Mouse (Mus musculus) adrenal gland (tissue): ENCODE measurements around the gene BC028528.
"Not testable (repeated sequence)": the region's sequence is repeated elsewhere in the genome, so short reads cannot be mapped to it uniquely, and the experiment has no call there.

Experiments
- intact Hi-C: fragments of 180-260 bp; cut with DNase I; formaldehyde crosslinking; loops from one replicate; pipeline ENCODE4 v1.15.1; 2025

Gene BC028528

GRCm38 (mm10) chr3:95905940-95906492 is 14.2 kb upstream of the BC028528 start:
- intact Hi-C loops = loop anchor here (1.0 to 5.0 kb wide), 2 partner anchors 23 to 44 kb away; no protein-coding TSS in a partner anchor

GRCm38 (mm10) chr3:95905146-95905939 is 13.5 kb upstream of the BC028528 start:
- intact Hi-C loops = loop anchor here (5.0 kb wide), 1 partner anchor 43 kb away; no protein-coding TSS in a partner anchor

DNA sequence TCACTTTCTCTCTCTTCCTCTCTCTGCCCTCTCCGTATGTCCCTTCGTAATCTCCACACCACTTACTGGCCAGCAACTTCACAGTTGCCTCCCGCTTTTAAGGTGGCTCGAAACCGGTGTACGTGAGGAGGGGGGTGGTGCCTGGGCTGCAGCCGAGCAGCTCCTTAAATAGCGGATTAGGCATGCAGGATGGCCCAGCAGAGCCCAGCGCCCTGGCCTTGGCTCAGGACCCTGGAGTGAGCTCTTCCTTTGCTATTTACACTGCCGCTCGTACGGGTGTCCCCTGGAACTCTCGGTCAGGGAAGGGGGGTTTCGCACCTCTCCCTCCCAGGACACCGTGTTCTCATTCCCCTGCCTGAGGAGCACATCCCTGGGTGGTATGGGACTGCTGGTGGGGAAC is 12.8 kb upstream of the BC028528 start, which contains the start of gene Car14:
TSS of gene Car14 (minus strand) at position 124 of the 400 bp plus-strand sequence.
- intact Hi-C loops = no loop called here

DNA sequence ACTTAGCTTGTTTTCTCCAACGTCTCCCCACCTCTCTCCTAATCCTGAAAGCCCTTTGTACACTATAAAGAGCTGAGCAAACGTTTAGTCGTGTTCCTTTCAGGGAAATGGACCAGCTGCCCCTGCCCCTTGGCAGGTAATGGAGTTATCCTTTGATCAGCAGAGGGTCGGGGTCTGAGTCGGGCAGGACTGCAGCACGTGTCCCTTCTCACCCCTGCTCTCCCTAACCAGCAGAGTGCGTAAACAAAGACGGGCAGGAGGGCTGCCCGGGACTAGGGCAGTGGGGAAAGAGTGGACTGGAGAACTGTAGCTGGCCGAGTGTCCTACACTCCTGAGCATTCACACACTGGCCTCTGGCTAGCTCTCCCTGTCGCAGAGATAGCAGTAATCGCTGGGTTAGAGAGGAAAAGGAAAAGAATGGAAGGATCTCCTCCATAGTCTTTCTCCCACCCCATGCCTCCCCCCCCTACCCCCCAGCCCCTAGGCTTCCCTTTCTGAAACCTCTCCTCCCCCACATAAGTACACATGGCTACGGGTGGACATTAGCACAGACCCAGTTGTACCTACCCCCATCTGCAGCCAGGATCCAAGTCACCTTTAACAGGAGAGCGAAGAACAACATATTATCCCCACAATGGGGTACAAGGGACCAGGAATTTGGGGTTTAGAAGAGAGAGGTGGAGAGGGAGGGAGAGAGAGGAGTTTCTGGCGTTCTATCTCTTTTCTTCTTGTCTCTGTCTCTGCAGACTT is 12.1 kb upstream of the BC028528 start:
- intact Hi-C loops = no loop called here

DNA sequence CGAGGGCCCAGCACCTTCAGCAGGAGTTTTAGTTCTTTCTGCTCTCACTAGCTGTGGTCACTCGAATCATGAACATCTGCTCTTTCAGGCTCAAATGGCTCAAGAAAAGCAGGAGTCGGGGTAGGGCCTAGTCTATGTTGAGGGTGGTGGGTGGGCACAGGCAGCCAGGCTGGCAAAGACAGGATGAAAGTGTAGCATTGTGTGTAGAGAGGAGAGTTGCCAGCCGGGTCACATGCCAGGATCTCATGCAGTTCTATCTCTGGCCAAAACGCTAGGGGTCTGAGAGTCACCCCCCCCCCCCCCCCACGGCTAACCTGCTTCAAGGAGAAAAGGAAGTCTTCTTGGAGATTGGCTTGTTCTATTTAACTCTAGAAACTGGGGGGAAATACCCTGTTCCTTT is 10.8 kb upstream of the BC028528 start:
- intact Hi-C loops = no loop called here

GRCm38 (mm10) chr3:95902373-95902625 is 10.5 kb upstream of the BC028528 start:
- intact Hi-C loops = no loop called here

GRCm38 (mm10) chr3:95901616-95902372 is 10.0 kb upstream of the BC028528 start:
- intact Hi-C loops = no loop called here

DNA sequence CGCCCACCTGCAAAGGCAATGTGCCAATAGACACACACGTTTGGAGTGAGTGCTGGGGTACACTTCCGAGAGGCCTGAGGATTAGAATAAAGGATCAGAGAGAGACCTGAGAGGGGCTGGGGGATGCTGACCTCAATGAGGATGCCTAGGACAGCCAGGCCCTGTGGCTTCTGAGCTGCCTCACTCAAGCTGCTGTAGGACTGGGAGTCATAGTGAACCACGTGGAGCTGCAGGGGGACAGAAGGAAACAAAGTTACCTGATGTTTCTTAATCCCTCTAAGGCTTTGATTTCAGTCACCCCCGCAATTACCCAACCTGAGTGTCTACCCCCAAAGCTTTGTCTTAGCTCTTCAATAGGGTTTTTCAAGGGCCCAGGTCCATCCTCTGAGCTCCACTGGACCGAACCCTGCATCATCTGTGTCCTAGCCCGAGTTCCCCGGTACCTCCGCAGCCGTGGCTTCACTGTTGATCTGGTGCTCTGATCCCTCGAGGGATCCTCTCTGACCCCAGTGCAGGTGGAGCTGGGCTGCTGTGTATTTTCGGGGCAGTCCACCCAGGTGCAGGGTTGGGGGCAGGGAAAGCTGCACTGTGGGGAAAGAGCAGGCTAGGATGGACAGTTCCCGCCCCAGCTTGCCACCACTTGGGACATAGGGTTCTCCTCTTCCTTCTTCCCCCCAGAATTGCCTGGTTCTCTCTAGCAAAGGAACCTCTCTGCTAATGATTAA is 8.2 kb upstream of the BC028528 start:
- intact Hi-C loops = no loop called here

DNA sequence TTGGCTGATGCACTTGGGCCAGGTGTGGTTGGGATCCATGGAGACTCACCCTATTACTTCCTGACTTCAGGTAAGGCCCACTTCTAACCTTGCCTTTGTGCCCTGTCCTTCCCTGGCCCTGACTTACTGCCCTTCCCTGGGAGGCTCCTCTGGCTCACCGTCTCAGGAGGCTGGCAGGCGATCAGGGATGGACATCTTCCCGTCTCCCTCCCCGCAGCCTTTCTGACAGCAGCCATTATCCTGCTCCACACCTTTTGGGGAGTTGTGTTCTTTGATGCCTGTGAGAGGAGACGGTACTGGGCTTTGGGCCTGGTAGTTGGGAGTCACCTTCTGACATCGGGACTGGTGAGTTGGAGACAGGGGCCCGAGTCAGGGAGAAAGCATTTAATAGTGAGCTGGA is 3.7 kb upstream of the BC028528 start:
- intact Hi-C loops = not testable (repeated sequence)

DNA sequence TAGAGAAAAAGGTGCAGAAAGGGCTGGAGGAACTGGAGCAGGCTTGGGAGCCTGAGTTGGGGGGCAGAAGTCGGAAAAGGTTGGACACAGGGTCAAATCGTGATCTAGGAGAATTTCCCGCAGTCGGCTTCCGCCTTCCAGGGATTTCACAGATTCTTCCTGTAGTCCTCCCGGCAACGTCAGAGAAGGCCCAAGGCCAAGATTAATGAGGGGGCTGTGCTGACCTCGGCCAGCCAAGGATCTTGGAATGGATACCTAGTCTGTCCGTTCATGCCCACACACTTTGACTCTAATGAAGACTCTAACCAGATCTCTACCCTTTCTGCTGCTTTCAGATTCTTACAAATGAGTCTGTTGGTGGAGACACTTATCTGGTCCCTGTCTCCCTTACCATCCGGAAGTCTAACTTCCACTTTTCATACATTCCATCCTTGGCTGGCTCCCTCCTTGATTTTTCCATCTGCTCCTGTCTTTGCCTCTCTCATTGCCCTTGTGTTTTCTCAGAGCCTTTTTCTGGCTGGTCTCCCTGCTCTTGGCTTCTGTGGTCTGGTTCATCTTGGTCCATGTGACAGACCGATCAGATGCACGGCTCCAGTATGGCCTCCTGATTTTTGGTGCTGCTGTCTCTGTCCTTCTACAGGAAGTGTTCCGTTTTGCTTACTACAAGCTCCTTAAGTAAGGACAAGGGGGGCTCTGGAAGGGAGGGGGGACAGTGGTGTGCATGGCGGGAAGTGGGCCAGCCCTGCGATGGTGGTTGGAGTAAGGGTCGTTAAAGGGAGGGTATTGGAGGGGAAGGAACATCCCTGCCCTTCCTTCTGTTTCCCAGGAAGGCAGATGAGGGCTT is 2.7 kb upstream of the BC028528 start:
- intact Hi-C loops = no loop called here

DNA sequence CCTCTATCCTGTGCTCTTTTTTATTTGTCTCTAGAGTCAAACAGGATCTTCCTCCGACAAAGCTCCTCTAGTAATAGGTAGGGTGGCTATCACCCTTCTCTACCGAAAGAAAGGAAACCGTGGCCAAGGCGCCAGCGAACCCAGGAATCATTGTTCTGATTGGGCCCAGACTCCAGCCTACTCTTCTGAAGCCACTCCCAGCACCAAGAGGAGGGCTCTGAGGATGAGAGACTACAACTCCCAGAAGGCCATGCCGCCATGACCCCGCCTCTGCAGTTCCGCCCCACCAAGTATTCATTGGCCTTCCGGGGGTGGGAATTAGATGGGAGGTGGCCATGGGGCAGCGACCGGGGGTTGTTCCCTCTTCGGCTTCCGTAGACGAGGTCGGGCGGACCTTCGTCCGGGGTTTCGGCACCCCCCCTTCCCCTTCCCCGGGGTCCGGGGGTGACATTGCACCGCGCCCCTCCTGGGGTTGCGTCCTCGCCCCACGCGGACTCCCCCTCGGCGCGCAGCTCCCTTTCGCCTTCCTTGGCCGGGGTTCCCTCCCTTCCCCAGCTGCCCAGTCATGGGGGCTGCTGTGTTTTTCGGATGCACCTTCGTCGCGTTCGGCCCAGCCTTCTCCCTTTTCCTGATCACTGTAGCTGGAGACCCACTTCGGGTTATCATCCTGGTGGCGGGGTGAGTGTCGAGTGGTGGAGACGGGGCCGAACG is 2.0 kb upstream of the BC028528 start, which contains the start of gene Aph1a:
TSS of gene Aph1a (plus strand) at position 364 of the 711 bp plus-strand sequence.
- intact Hi-C loops = not testable (repeated sequence)

DNA sequence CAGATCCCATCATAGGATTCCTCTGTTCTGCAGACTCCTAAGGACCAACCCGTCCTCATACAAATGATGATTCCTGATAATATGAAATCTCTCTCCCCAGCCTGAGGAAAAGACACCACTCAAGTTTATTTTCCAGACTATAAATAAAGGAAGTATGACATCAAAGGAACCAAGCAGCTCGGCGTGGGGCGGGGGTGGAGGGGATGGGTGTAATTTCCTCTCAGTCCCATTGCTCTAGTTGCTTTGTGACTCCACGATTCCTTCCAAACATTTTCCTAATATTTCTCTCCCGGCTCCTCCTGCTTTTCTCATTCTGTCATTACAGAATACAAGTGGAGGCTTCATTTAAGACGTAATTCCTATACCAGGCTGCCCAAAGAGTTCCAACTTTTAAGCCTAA is 1.3 kb upstream of the BC028528 start:
- intact Hi-C loops = no loop called here

DNA sequence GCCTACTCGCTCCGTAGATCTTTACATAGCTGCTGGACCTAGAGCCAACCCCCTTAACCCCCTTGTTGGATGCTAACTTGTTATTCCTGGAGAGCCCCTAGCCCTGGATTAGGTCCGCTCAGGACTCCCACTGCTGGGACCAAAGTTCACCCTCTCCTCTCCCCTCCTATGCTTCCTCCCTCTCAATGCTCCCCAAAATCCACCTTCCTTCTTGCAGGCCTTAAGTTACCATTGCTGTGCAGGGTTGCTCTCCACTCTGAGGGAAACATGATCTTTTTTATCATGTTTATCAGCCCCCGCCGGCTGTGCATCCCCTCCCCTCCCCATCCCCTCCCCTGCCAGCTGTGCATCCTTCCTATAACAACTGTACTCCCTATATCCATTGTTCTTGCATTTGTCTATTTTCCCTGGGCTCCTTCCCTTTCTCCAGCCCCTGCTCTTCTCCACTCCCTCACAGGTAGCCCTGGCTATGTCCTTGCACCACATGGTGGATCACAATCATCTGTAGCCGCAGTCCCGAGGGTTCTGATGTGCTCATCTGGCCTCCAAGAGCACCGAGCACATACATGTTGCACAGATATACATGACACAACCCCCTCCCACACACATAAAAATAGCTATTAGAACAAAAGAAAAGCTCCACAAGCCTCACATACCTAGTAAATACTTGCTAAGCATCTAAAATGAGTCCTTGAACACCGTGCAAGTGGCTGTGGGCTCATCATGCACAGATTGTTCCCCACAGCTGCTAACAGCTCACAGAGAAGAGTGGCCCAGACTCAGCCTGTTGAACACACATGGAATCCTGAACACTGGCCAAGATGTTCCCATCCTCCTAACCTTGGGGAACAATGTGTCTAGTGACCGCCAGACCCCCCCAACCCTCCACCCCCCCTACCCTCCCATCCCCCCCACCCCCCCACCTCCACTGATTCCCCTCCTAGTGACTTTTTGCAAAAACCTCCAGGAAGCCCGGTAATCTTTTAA is 554 bp upstream of the BC028528 start:
- intact Hi-C loops = no loop called here

DNA sequence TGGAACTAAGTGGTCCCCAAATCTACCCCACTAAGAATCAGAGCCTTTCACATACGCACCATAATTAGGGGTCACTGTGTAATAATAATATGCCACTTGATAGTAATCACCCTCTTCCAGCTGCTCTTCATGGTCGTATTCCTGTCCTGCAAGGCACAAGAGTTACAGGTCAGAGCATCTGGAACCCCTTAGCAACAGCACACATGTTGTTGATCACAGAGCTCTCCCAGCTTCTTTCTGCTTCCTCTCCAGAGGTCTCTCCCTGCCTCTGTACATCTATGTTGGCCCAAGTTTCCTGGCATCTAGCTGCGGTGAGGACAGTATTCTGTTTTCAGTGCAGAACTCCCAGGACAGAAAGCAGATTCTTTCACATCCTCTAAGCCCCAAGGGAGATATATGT is 2.1 kb downstream of the BC028528 start:
- intact Hi-C loops = loop anchor here (10.0 kb wide), 1 partner anchor 165 kb away; the partner anchor contains the start of gene Vps45

GRCm38 (mm10) chr3:95887596-95887995 is 4.2 kb downstream of the BC028528 start:
- intact Hi-C loops = loop anchor here (10.0 kb wide), 1 partner anchor 167 kb away; the partner anchor contains the start of gene Vps45

DNA sequence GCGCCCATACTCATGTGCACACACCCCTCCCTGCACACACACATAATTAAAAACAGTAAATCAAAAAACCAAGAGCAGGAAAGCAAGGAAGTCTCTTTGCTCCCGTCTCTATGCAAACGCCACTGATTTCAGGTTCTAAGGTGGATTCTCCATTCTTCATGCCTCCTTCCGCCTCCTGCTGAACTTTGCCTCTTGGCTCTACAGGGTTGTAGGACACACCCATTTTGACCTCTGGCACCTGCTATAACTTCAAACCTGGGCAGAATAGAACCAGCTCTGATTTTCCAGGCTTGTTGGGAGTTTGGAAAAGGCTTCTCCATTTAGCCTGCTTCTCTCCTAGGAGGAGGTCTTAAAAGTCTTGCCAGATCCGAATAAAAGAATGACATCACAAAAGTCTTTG is 7.4 kb downstream of the BC028528 start:
- intact Hi-C loops = loop anchor here (10.0 kb wide), 1 partner anchor 170 kb away; the partner anchor contains the start of gene Vps45

GRCm38 (mm10) chr3:95882816-95883425 is 8.9 kb downstream of the BC028528 start:
- intact Hi-C loops = loop anchor here (1.0 to 10.0 kb wide), 2 partner anchors 23 to 172 kb away; partner anchors contain the start of gene Vps45
